Mouse (Mus musculus) G1E (cell line): ENCODE results near the gene Ifnar2.

Experiments used
- CTCF ChIP-seq: IDR thresholded peaks from 2 replicates; pipeline ENCODE4 v1.5.1; 2012; ENCODE audit warnings: low read depth, low read length, inconsistent platforms, mixed read lengths
- GATA1 ChIP-seq: IDR thresholded peaks from 2 replicates; pipeline ENCODE4 v1.6.1; 2012; ENCODE audit warnings: borderline replicate concordance, low read length, inconsistent platforms, mixed read lengths
- TAL1 ChIP-seq: conservative IDR thresholded peaks from 2 replicates; pipeline ENCODE4 v1.6.1; 2012; ENCODE audit warnings: low read depth, low read length, inconsistent platforms, mixed read lengths

DNA sequence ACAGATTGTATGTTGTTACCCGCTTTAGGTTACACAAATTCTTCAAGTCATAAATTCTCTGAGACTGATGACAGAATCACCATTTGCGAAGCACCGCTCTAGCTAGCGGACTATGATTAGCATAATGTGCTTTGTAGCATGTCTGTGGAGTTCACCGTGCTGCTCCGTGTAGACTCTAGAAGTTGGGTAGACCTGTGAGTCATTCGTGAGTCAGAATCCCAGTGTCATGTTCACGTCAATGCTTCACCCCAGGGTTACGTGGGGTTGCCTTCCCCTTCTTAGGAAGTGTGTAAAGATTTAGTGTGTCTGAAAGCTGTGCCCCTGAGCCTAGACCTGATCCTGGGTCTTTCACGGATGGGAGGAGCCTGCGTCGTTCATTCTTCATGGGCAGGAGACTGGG is 25.4 kb downstream of the Ifnar2 start:
- TF ChIP-seq CTCF = no peak
- TF ChIP-seq TAL1 = no peak
- no peak for TF ChIP-seq GATA1
